Mouse (Mus musculus) heart, adult 2 months (tissue): ENCODE measurements around the gene Ascc2.

ENCODE experiments used
- CTCF ChIP-seq: fragments of 200-600 bp; IDR thresholded peaks from 2 replicates; pipeline ENCODE4 v1.8.1; 2022; ENCODE audit warnings: antibody characterized with exemption, mild to moderate bottlenecking, moderate library complexity
- EP300 ChIP-seq: fragments of 200-500 bp; IDR thresholded peaks from 2 replicates; pipeline ENCODE4 v1.6.1; 2011; ENCODE audit warnings: low read depth, low read length, control low read depth; ENCODE audit not compliant: insufficient read depth
- POLR2A ChIP-seq: fragments of 200-500 bp; IDR thresholded peaks from 2 replicates; pipeline ENCODE4 v1.6.1; 2011; ENCODE audit warnings: mild to moderate bottlenecking, low read depth, low read length, control low read depth; ENCODE audit not compliant: insufficient read depth

DNA sequence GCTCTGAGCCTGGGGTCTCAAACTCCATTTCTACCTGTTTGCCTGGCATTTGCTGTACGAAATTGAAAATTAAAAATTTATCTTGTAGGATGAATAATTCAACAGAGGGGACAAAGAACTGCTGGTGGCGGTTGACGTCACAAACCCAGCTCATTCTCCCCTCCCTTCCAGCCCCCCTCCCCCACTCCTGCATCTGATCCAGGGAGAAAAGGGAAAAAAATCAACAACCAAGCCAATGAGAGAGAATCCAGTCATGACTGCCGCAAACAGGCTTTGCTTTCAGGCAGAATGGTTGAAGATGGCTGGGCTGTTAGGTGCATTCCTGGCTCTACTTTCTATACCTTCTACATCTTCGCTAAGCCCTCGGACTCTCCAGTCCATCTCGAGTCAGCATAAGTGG lies 11.6 kb upstream of the Ascc2 start:
- TF ChIP-seq POLR2A (no peak), EP300 (no peak), CTCF (no peak)
